Mouse (Mus musculus) C2C12 (cell line): ENCODE data around the gene Retreg1. TPM values are rescaled to one million over a fixed set of nuclear protein-coding genes. Genes with fewer than 3 reads are reported as not detected.

Source experiments
- H3K27me3 ChIP-seq: one replicate; pipeline ENCODE4 v1.6.1; 2011; ENCODE audit not compliant: control insufficient read depth, insufficient read depth, insufficient read length
- H3K36me3 ChIP-seq: one replicate; pipeline ENCODE4 v1.6.1; 2011; ENCODE audit not compliant: control insufficient read depth, insufficient read depth
- H3K4me3 ChIP-seq: one replicate; pipeline ENCODE4 v1.5.1; 2011; ENCODE audit warnings: mild to moderate bottlenecking, control low read depth; ENCODE audit not compliant: poor library complexity, insufficient read depth, severe bottlenecking
- H3K79me2 ChIP-seq: one replicate; pipeline ENCODE4 v1.6.1; 2011; ENCODE audit not compliant: control insufficient read depth, insufficient read depth
- H3K79me3 ChIP-seq: one replicate; pipeline ENCODE4 v1.6.1; 2011; ENCODE audit warnings: low read depth, control low read depth
- H3ac ChIP-seq: one replicate; pipeline ENCODE3; 2011; ENCODE audit warnings: low read depth; ENCODE audit not compliant: control insufficient read depth, insufficient read length
- CEBPB ChIP-seq: IDR thresholded peaks from one replicate; pipeline ENCODE4 v1.6.1; 2011; ENCODE audit warnings: low read depth, mild to moderate bottlenecking, control low read depth, moderate library complexity
- CTCF ChIP-seq: IDR thresholded peaks from one replicate; pipeline ENCODE4 v1.5.1; 2011; ENCODE audit not compliant: control insufficient read depth, insufficient read depth, insufficient read length
- FOSL1 ChIP-seq: IDR thresholded peaks from one replicate; pipeline ENCODE4 v1.8.0; 2011; ENCODE audit warnings: mild to moderate bottlenecking, low read length; ENCODE audit not compliant: poor library complexity, insufficient read depth, severe bottlenecking
- MAX ChIP-seq: IDR thresholded peaks from one replicate; pipeline ENCODE4 v1.6.1; 2011; ENCODE audit warnings: mild to moderate bottlenecking, control low read depth
- MYOD1 ChIP-seq: IDR thresholded peaks from one replicate; pipeline ENCODE4 v1.6.1; 2011; ENCODE audit warnings: low read depth; ENCODE audit not compliant: control insufficient read depth, insufficient read length
- MYOG ChIP-seq: IDR thresholded peaks from one replicate; pipeline ENCODE4 v1.6.1; 2011; ENCODE audit not compliant: control insufficient read depth, insufficient read length; ENCODE audit errors: extremely low read depth
- USF1 ChIP-seq: IDR thresholded peaks from one replicate; pipeline ENCODE4 v1.6.1; 2011; ENCODE audit warnings: low read depth, mild to moderate bottlenecking, control low read depth, moderate library complexity
- polyA plus RNA-seq: library from polyadenylated mRNA; unstranded; fragments of >200 nt; fragmentation: generic; extraction: Trizol; gene quantifications from one replicate; pipeline ENCODE4 v1.2.1, GENCODE M21; 2012; ENCODE audit warnings: missing spikeins

The Retreg1 gene
- polyA plus RNA-seq, 1 experiment: 32.8 TPM

DNA sequence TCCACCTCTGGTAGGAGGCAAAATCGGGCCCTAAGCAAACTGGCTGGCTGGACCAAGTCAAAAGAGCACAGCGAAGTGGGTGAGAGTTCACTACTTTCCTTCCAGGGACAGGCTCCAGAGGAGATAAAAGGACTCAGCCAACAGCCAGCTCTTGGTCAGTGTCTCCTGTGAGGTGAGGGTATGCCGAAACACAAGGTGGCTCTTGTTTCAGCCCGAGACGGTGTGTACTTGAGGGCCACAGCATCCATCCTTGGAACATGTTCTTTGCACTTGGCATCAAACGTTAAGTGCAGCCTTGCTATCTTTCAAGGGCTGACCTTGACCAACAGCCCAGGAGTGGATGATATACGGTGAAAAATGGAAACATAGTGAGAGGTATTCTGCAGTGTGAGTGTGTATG lies 75.7 kb downstream of the Retreg1 start:
- H3ac ChIP-seq: no peak overlapping the region
- H3K79me3 ChIP-seq: peaks cover 7% of the 10 kb centered on the region
- H3K27me3 ChIP-seq: no peaks in the 10 kb centered on the region
- no peaks in the 10 kb centered on the region for H3K36me3 ChIP-seq
- H3K4me3 ChIP-seq: no peak overlapping the region
- peaks cover 38% of the 10 kb centered on the region for H3K79me2 ChIP-seq
- TF ChIP-seq MAX: no peak
- no peak for TF ChIP-seq CTCF
- no peak for TF ChIP-seq MYOD1
- no peak for TF ChIP-seq USF1
- no peak for TF ChIP-seq MYOG
- no peak for TF ChIP-seq CEBPB
- TF ChIP-seq FOSL1: no peak

DNA sequence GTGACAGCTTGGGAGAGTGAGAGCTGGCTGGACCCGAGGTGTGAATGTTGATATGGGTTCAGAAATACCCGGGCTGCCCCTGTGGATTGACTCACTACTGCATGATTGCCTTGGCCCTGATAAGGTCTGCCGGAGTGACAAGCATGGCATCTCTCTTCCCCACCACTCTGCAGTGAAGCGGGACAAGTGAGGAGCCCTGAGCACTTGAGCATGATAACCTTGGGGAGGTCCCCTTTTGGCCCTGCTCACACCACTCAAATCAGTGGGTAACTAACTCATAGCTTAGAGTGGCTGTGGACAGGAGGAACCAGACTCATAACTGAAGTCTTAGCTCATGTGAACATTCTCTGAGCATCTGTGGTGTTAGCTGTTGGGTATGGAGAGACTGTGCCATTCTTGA lies 77.0 kb downstream of the Retreg1 start:
- Histone ChIP-seq H3K36me3 (no peaks in the 10 kb centered on the region), H3K4me3 (no peak overlapping the region), H3K27me3 (no peaks in the 10 kb centered on the region), H3K79me2 (peaks cover 31% of the 10 kb centered on the region), H3ac (no peak overlapping the region), H3K79me3 (peaks cover 7% of the 10 kb centered on the region)
- no peak for TF ChIP-seq MYOD1
- no peak for TF ChIP-seq CTCF
- TF ChIP-seq USF1: no peak
- TF ChIP-seq MAX: no peak
- no peak for TF ChIP-seq MYOG
- TF ChIP-seq FOSL1: no peak
- no peak for TF ChIP-seq CEBPB

- peaks cover 31% of the 10 kb centered on the region for H3K79me2 ChIP-seq
- no peak overlapping the region for H3ac ChIP-seq
- no peak for TF ChIP-seq CEBPB
- no peak for TF ChIP-seq MYOD1
- TF ChIP-seq FOSL1: no peak
- no peak for TF ChIP-seq MYOG
- no peak for TF ChIP-seq CTCF
- no peak for TF ChIP-seq MAX
- no peak for TF ChIP-seq USF1
- peaks cover 7% of the 10 kb centered on the region for H3K79me3 ChIP-seq
- H3K27me3 ChIP-seq: no peaks in the 10 kb centered on the region
- no peaks in the 10 kb centered on the region for H3K36me3 ChIP-seq
- no peak overlapping the region for H3K4me3 ChIP-seq
Observed at GRCm38 (mm10) chr15:25920886-25921285, 77.9 kb downstream of the Retreg1 start.

- Histone ChIP-seq H3K79me2 (peaks cover 31% of the 10 kb centered on the region), H3K79me3 (peaks cover 7% of the 10 kb centered on the region), H3ac (no peak overlapping the region), H3K4me3 (no peak overlapping the region), H3K36me3 (no peaks in the 10 kb centered on the region), H3K27me3 (no peaks in the 10 kb centered on the region)
- TF ChIP-seq MYOG: no peak
- no peak for TF ChIP-seq USF1
- no peak for TF ChIP-seq MAX
- TF ChIP-seq MYOD1: no peak
- TF ChIP-seq CTCF: no peak
- no peak for TF ChIP-seq FOSL1
- TF ChIP-seq CEBPB: no peak
Observed at GRCm38 (mm10) chr15:25922007-25922406, 79.0 kb downstream of the Retreg1 start.

GRCm38 (mm10) chr15:25923916-25924315 lies 80.9 kb downstream of the Retreg1 start:
- Histone ChIP-seq H3K79me3 (peaks cover 1% of the 10 kb centered on the region), H3K4me3 (no peak overlapping the region), H3K36me3 (no peaks in the 10 kb centered on the region), H3ac (no peak overlapping the region), H3K79me2 (peaks cover 24% of the 10 kb centered on the region), H3K27me3 (no peaks in the 10 kb centered on the region)
- TF ChIP-seq CTCF (no peak), MYOD1 (no peak), FOSL1 (no peak), MYOG (no peak), MAX (no peak), CEBPB (no peak), USF1 (no peak)

- Histone ChIP-seq H3K79me3 (peaks cover 2% of the 10 kb centered on the region), H3K4me3 (no peak overlapping the region), H3K79me2 (peaks cover 39% of the 10 kb centered on the region), H3K36me3 (no peaks in the 10 kb centered on the region), H3ac (no peak overlapping the region), H3K27me3 (no peaks in the 10 kb centered on the region)
- TF ChIP-seq CEBPB (no peak), MYOD1 (no peak), CTCF (no peak), MYOG (no peak), USF1 (no peak), FOSL1 (no peak), MAX (no peak)
Observed at GRCm38 (mm10) chr15:25926171-25926570, 83.2 kb downstream of the Retreg1 start.
